Mouse (Mus musculus) CD4-positive, CD25-positive, alpha-beta regulatory T cell, adult 4 months (primary cell): ENCODE data around the gene Bdnf. TPM values are rescaled to one million over a fixed set of nuclear protein-coding genes. Genes with fewer than 3 reads are reported as not detected.

Experiments
- ATAC-seq: one replicate; pipeline ENCODE4 v1.8.0; 2017
- polyA plus RNA-seq, 2 experiments: library from polyadenylated mRNA; unstranded; fragments of 100-300 nt; shearing (Covaris generic); gene quantifications; one replicate each; pipeline ENCODE4 v1.2.1; 2017

Bdnf gene
- polyA plus RNA-seq, result not detected

GRCm38 (mm10) chr2:109674532-109674931 lies at the start of gene Bdnf:
Bdnf (plus strand) TSS chr2:109674700.
- ATAC-seq, result no peak

- no peak for ATAC-seq
These were observed 47.6 kb upstream of the Bdnf start for GRCm38 (mm10) chr2:109626864-109627263.

GRCm38 (mm10) chr2:109673509-109674455 lies 718 bp upstream of the Bdnf start:
- no peak for ATAC-seq

- ATAC-seq, result no peak
These were observed 551 bp downstream of the Bdnf start for GRCm38 (mm10) chr2:109675051-109675450.

GRCm38 (mm10) chr2:109675973-109676617 lies 1.6 kb downstream of the Bdnf start:
- ATAC-seq, result no peak

- ATAC-seq, result no peak
These were observed 2.1 kb downstream of the Bdnf start for GRCm38 (mm10) chr2:109676618-109676974.

- ATAC-seq, result no peak
These were observed 3.0 kb downstream of the Bdnf start for GRCm38 (mm10) chr2:109677221-109678089.

GRCm38 (mm10) chr2:109678090-109678409 lies 3.5 kb downstream of the Bdnf start:
- ATAC-seq, result no peak

GRCm38 (mm10) chr2:109678454-109678853 lies 4.0 kb downstream of the Bdnf start:
- ATAC-seq, result no peak

- no peak for ATAC-seq
These were observed 4.9 kb downstream of the Bdnf start for GRCm38 (mm10) chr2:109679446-109679845.

- no peak for ATAC-seq
These were observed 6.6 kb downstream of the Bdnf start for GRCm38 (mm10) chr2:109681071-109681470.

GRCm38 (mm10) chr2:109688661-109689060 lies 14.2 kb downstream of the Bdnf start:
- no peak for ATAC-seq

- ATAC-seq, result no peak
These were observed 18.0 kb downstream of the Bdnf start for GRCm38 (mm10) chr2:109692266-109693177.

GRCm38 (mm10) chr2:109693178-109694115 lies 18.9 kb downstream of the Bdnf start:
- ATAC-seq, result no peak

- no peak for ATAC-seq
These were observed 19.8 kb downstream of the Bdnf start for GRCm38 (mm10) chr2:109694116-109694837.

- ATAC-seq, result no peak
These were observed 20.3 kb downstream of the Bdnf start for GRCm38 (mm10) chr2:109694838-109695225.

- no peak for ATAC-seq
These were observed 22.7 kb downstream of the Bdnf start for GRCm38 (mm10) chr2:109697151-109697550.

GRCm38 (mm10) chr2:109700291-109700690 lies 25.8 kb downstream of the Bdnf start:
- no peak for ATAC-seq

- ATAC-seq, result no peak
These were observed 29.1 kb downstream of the Bdnf start for GRCm38 (mm10) chr2:109703588-109703987.

GRCm38 (mm10) chr2:109704053-109704452 lies 29.6 kb downstream of the Bdnf start:
- ATAC-seq, result no peak
